Mouse (Mus musculus): ENCODE results near the gene Syt2. TPM values are rescaled to one million over a fixed set of nuclear protein-coding genes. Genes with fewer than 3 reads are reported as not detected.

The Syt2 gene
- polyA plus RNA-seq, 1 experiment = 33.3 TPM

- TF ChIP-seq POLR2A (IDR thresholded peaks at IDR 0.05; ENCODE audit: extremely low read depth, insufficient read depth, low read length) (no peak), CTCF (IDR thresholded peaks at IDR 0.05; ENCODE audit: extremely low read depth, insufficient read depth, low read length) (no peak)
- Histone ChIP-seq H3K4me3 (ENCODE audit: insufficient read depth, low read length) (no peak overlapping the region), H3K4me1 (ENCODE audit: control insufficient read depth, insufficient read depth, low read length) (no peaks in the 10 kb centered on the region), H3K27ac (ENCODE audit: insufficient read depth, low read length) (no peak overlapping the region)
These were observed 25.0 kb downstream of the Syt2 start for GRCm38 (mm10) chr1:134671234-134672070.

DNA sequence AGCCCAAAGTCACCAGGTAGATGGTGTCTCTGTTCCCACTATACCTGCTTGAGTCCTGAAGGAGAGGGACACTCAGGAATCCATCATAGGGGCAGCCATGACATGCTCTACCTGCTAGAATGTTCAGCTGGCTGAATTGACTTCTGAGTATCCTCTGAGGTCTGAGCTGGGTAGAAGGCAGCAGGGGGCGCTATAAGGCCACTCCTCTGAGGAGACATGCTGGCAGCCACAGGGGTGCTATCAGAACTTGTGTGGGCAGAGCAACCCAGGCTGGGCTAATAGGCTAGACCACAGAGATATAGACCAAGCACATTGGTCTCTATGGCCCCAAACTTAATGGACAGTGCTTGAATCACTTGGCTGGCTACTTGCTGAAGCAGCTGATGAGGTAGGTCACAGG lies 27.8 kb downstream of the Syt2 start:
- no peak overlapping the region for H3K4me3 ChIP-seq (ENCODE audit: insufficient read depth, low read length)
- TF ChIP-seq CTCF (IDR thresholded peaks at IDR 0.05; ENCODE audit: extremely low read depth, insufficient read depth, low read length) (no peak), POLR2A (IDR thresholded peaks at IDR 0.05; ENCODE audit: extremely low read depth, insufficient read depth, low read length) (no peak)
- no peaks in the 10 kb centered on the region for H3K4me1 ChIP-seq (ENCODE audit: control insufficient read depth, insufficient read depth, low read length)
- H3K27ac ChIP-seq (ENCODE audit: insufficient read depth, low read length) = no peak overlapping the region

DNA sequence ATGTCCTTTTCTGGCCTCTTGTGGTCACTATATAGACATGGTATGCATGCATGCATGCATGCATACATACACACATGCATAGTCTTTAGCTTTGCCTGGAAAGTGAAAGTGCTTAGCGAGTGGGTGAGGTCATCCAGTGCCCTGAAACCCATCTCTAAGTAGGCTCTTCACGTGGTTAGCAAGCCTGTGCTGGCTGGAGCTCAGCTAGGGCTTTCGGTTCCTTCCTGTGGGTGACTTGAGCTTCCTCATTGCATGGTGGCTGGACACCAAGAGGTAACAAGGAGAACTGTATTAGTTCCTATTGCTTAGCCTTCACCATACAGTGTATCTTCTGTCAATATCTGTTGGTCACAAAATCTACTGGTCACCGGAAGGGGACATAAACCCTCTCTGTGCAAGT lies 33.0 kb downstream of the Syt2 start:
- TF ChIP-seq POLR2A (IDR thresholded peaks at IDR 0.05; ENCODE audit: extremely low read depth, insufficient read depth, low read length) = no peak
- TF ChIP-seq CTCF (IDR thresholded peaks at IDR 0.05; ENCODE audit: extremely low read depth, insufficient read depth, low read length) = no peak
- H3K27ac ChIP-seq (ENCODE audit: insufficient read depth, low read length) = no peak overlapping the region
- H3K4me3 ChIP-seq (ENCODE audit: insufficient read depth, low read length) = no peak overlapping the region
- H3K4me1 ChIP-seq (ENCODE audit: control insufficient read depth, insufficient read depth, low read length) = no peaks in the 10 kb centered on the region

GRCm38 (mm10) chr1:134680617-134681016 lies 34.1 kb downstream of the Syt2 start:
- H3K4me3 ChIP-seq (ENCODE audit: insufficient read depth, low read length) = no peak overlapping the region
- TF ChIP-seq CTCF (IDR thresholded peaks at IDR 0.05; ENCODE audit: extremely low read depth, insufficient read depth, low read length) = no peak
- no peak for TF ChIP-seq POLR2A (IDR thresholded peaks at IDR 0.05; ENCODE audit: extremely low read depth, insufficient read depth, low read length)
- H3K4me1 ChIP-seq (ENCODE audit: control insufficient read depth, insufficient read depth, low read length) = no peaks in the 10 kb centered on the region
- H3K27ac ChIP-seq (ENCODE audit: insufficient read depth, low read length) = no peak overlapping the region

GRCm38 (mm10) chr1:134682460-134682859 lies 36.0 kb downstream of the Syt2 start:
- no peaks in the 10 kb centered on the region for H3K4me1 ChIP-seq (ENCODE audit: control insufficient read depth, insufficient read depth, low read length)
- TF ChIP-seq CTCF (IDR thresholded peaks at IDR 0.05; ENCODE audit: extremely low read depth, insufficient read depth, low read length) = no peak
- no peak overlapping the region for H3K4me3 ChIP-seq (ENCODE audit: insufficient read depth, low read length)
- H3K27ac ChIP-seq (ENCODE audit: insufficient read depth, low read length) = no peak overlapping the region

DNA sequence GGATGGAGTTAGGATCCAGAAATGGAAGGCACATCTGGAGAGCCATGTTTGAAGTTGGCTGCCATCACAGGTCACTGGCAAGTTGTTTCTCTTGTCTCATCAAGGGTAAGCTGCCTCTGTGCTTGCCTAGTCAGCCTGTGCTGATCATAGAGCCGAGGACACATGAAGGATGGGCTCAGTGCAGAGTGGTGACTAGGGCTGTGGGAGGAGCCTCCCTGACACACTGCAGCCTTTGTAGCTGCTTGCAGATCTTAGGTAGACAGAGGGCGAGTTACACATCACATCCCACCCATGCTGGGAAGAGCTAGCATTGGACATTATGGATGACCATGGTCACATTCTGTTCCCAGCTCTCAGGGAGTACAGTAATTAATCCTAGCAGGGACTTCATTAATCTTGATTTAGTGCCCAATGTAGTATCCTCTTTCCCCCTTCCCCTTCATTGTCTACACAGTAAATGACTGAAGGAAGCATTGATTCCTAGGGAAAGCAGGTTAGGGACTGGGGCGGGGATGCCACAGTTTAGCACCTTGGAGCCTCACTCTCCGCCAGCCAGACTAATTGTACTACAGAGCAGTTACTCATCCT lies 40.5 kb downstream of the Syt2 start:
- H3K4me1 ChIP-seq (ENCODE audit: control insufficient read depth, insufficient read depth, low read length) = no peaks in the 10 kb centered on the region
- H3K4me3 ChIP-seq (ENCODE audit: insufficient read depth, low read length) = no peak overlapping the region
- TF ChIP-seq CTCF (IDR thresholded peaks at IDR 0.05; ENCODE audit: extremely low read depth, insufficient read depth, low read length) (no peak), POLR2A (IDR thresholded peaks at IDR 0.05; ENCODE audit: extremely low read depth, insufficient read depth, low read length) (no peak)
- no peak overlapping the region for H3K27ac ChIP-seq (ENCODE audit: insufficient read depth, low read length)

DNA sequence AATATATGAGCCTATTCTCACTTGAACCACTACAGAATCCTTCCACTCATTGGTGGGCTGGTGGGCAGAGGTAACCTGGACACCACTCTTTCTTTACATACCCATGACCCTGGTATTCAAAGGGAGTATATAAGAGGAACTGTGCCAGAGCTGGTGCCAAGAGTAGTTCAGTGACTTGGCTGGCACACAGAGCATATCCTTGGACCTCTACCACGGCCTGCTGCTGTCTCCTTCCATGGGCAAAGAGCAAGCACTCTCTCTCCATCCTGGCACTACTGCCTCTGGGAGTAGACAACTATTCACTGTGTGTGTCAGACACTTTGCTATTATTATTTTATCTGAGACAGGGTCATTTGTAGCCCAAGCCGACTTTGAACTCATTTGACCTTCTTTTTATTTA lies 49.8 kb downstream of the Syt2 start:
- Histone ChIP-seq H3K27ac (ENCODE audit: insufficient read depth, low read length) (no peak overlapping the region), H3K4me1 (ENCODE audit: control insufficient read depth, insufficient read depth, low read length) (no peaks in the 10 kb centered on the region), H3K4me3 (ENCODE audit: insufficient read depth, low read length) (no peak overlapping the region)
- TF ChIP-seq CTCF (IDR thresholded peaks at IDR 0.05; ENCODE audit: extremely low read depth, insufficient read depth, low read length) (no peak), POLR2A (IDR thresholded peaks at IDR 0.05; ENCODE audit: extremely low read depth, insufficient read depth, low read length) (no peak)

DNA sequence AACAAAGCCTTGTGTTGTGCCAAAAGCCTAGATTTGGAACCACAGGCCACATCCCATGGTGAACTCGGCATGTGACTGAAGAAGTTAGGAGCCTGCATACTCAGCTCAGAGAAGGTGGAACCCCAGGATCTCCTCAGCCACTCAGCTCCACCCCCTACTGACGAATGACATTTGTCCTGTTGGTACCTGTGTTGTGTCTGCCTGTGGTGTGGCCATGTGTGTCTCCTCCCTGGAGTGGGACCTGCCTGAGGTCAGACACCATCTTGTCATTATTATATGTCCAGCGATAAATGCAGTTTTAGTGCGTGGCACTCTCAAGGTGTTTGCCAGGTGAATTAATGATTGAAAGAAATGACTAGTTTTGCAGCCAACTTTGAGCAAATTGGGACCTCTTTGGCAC lies 50.6 kb downstream of the Syt2 start:
- TF ChIP-seq CTCF (IDR thresholded peaks at IDR 0.05; ENCODE audit: extremely low read depth, insufficient read depth, low read length) (no peak), POLR2A (IDR thresholded peaks at IDR 0.05; ENCODE audit: extremely low read depth, insufficient read depth, low read length) (no peak)

DNA sequence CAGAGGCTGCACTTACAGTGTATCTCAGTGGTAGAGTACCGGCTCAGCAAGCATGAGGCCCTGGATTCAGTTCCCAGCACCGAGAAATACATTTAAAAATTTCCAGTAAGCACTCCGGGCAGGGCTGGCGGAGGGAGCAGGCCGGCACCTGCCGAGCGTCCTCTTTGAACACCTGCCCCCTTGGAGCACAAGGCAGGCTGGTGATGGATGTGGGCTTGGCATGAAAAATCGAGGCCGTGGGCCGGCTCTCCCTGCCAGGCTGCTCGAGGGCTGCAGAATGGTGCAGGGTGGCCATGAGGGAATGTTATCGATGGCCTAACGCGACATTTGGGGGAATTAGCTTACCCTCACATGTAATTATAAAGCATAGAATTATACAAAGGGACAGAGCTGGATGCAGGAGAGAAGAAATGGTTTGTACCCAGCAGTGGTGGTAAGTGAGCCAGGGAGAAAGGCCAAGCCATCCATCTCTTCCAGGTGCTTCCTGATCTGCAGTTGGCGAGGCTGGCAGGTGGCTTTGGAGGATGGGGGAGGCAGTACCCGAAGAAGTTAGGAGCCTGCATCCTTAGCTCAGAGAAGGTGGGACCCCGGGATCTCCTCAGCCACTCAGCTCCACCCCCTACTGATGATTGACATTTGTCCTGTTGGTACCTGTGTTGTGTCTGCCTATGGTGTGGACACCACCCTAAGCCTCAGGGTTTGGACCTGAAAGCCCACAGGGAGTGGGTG lies 51.2 kb downstream of the Syt2 start:
- no peak overlapping the region for H3K4me3 ChIP-seq (ENCODE audit: insufficient read depth, low read length)
- TF ChIP-seq CTCF (IDR thresholded peaks at IDR 0.05; ENCODE audit: extremely low read depth, insufficient read depth, low read length) (no peak), POLR2A (IDR thresholded peaks at IDR 0.05; ENCODE audit: extremely low read depth, insufficient read depth, low read length) (no peak)
- H3K27ac ChIP-seq (ENCODE audit: insufficient read depth, low read length) = no peak overlapping the region
- no peaks in the 10 kb centered on the region for H3K4me1 ChIP-seq (ENCODE audit: control insufficient read depth, insufficient read depth, low read length)

More for the DNA sequence above, 50.6 kb downstream of the Syt2 start:
- Histone ChIP-seq H3K27ac (ENCODE audit: insufficient read depth, low read length) (no peak overlapping the region), H3K4me3 (ENCODE audit: insufficient read depth, low read length) (no peak overlapping the region), H3K4me1 (ENCODE audit: control insufficient read depth, insufficient read depth, low read length) (no peaks in the 10 kb centered on the region)

Data from cortical plate, adult 2 months (tissue).